Mouse (Mus musculus) CD4-positive naive resting alpha-beta T cell, adult 76 days (primary cell): ENCODE measurements around the gene Olfr632. TPM values are rescaled to one million over a fixed set of nuclear protein-coding genes. Genes with fewer than 3 reads are reported as not detected.

Source experiments
- total RNA-seq: library from RNA; stranded (reverse); gene quantifications from one replicate; pipeline ENCODE4 v1.2.4, GENCODE M21; 2023

The Olfr632 gene
- not detected for total RNA-seq

GRCm38 (mm10) chr7:103934264-103934663 is at the start of gene Olfr632:
TSS of gene Olfr632 (plus strand) at chr7:103934347.

GRCm38 (mm10) chr7:103886152-103886551 is 48.0 kb upstream of the Olfr632 start, which contains the start of gene Olfr66:
TSS of gene Olfr66 (minus strand) at chr7:103886252.

GRCm38 (mm10) chr7:103894385-103894784 is 39.8 kb upstream of the Olfr632 start, which contains the start of gene Olfr64:
TSS of gene Olfr64 (minus strand) at chr7:103894485.

GRCm38 (mm10) chr7:103903187-103903586 is 31.0 kb upstream of the Olfr632 start, which contains the start of gene Olfr65:
TSS of gene Olfr65 (plus strand) at chr7:103903487.

GRCm38 (mm10) chr7:103928525-103928924 is 5.6 kb upstream of the Olfr632 start, which contains the start of gene Olfr631:
TSS of gene Olfr631 (plus strand) at chr7:103928825.

GRCm38 (mm10) chr7:103944137-103944536 is 10.0 kb downstream of the Olfr632 start, which contains the start of gene Olfr633:
TSS of gene Olfr633 (plus strand) at chr7:103944437.

GRCm38 (mm10) chr7:103970852-103971251 is 36.7 kb downstream of the Olfr632 start, which contains the start of gene Olfr635:
TSS of gene Olfr635 (plus strand) at chr7:103971152.

Other genes with a start within 250 kb of the Olfr632 start
- not detected for gene Olfr243, start 219.7 kb upstream of the Olfr632 start, total RNA-seq
- gene Olfr628, start 204.0 kb upstream of the Olfr632 start, total RNA-seq: not detected
- gene Olfr629, start 189.4 kb upstream of the Olfr632 start, total RNA-seq: not detected
- not detected for gene Olfr630, start 177.0 kb upstream of the Olfr632 start, total RNA-seq
- gene Olfr69, start 162.8 kb upstream of the Olfr632 start, total RNA-seq: not detected
- gene Olfr68, start 154.6 kb upstream of the Olfr632 start, total RNA-seq: not detected
- gene Olfr67, start 142.5 kb upstream of the Olfr632 start, total RNA-seq: not detected
- gene Hbb-bt, start 120.4 kb upstream of the Olfr632 start, total RNA-seq: 492 TPM
- gene Hbb-bs, start 106.3 kb upstream of the Olfr632 start, total RNA-seq: 2,802 TPM
- gene Hbb-bh2, start 93.8 kb upstream of the Olfr632 start, total RNA-seq: not detected
- not detected for gene Hbb-bh1, start 91.2 kb upstream of the Olfr632 start, total RNA-seq
- gene Hbb-y, start 81.1 kb upstream of the Olfr632 start, total RNA-seq: not detected
- not detected for gene Olfr66, start 48.1 kb upstream of the Olfr632 start, total RNA-seq
- gene Olfr64, start 39.9 kb upstream of the Olfr632 start, total RNA-seq: not detected
- not detected for gene Olfr65, start 30.9 kb upstream of the Olfr632 start, total RNA-seq
- not detected for gene Olfr631, start 5.5 kb upstream of the Olfr632 start, total RNA-seq
- not detected for gene Olfr633, start 10.1 kb downstream of the Olfr632 start, total RNA-seq
- gene Olfr635, start 36.8 kb downstream of the Olfr632 start, total RNA-seq: not detected
- gene Olfr638, start 64.4 kb downstream of the Olfr632 start, total RNA-seq: not detected
- not detected for gene Olfr639, start 83.0 kb downstream of the Olfr632 start, total RNA-seq
- gene Olfr640, start 91.2 kb downstream of the Olfr632 start, total RNA-seq: not detected
- gene Olfr641, start 101.1 kb downstream of the Olfr632 start, total RNA-seq: not detected
- gene Olfr642, start 118.3 kb downstream of the Olfr632 start, total RNA-seq: not detected
- not detected for gene 4930516K23Rik, start 127.1 kb downstream of the Olfr632 start, total RNA-seq
- not detected for gene Olfr644, start 137.5 kb downstream of the Olfr632 start, total RNA-seq
- gene Olfr645, start 151.1 kb downstream of the Olfr632 start, total RNA-seq: not detected
- not detected for gene Olfr646, start 170.5 kb downstream of the Olfr632 start, total RNA-seq
- not detected for gene Ubqln5, start 195.5 kb downstream of the Olfr632 start, total RNA-seq
- not detected for gene Olfr643, start 203.1 kb downstream of the Olfr632 start, total RNA-seq
- not detected for gene Ubqln3, start 208.9 kb downstream of the Olfr632 start, total RNA-seq
- gene Ubqlnl, start 216.2 kb downstream of the Olfr632 start, total RNA-seq: not detected
- gene Olfm5, start 230.5 kb downstream of the Olfr632 start, total RNA-seq: not detected
- gene Olfr648, start 249.0 kb downstream of the Olfr632 start, total RNA-seq: not detected